In genomic region chr7:134224421-134224740, GRCm38 (mm10) we compare ENCODE assay signal across 8 mouse cellular contexts. TPM values are rescaled to one million over a fixed set of nuclear protein-coding genes. Genes with fewer than 3 reads are reported as not detected.
DNase-seq lines count a peak whose midpoint lies in the region; ATAC-seq lines count a peak whose summit lies in the region.

No protein-coding gene starts in this region.

- peaks cover 11% of the 10 kb centered on the region for H3K27me3 ChIP-seq in neural tube, embryonic 12.5 days (replicated peaks)

- peak; percentile 12 for DNase-seq in gastrocnemius, postnatal 25 days
- DNase-seq in gastrocnemius, postnatal 14 days, result no peak
- DNase-seq in urinary bladder, adult 2 months (ENCODE audit: low spot score), result peak; percentile 32
- no peak for DNase-seq in urinary bladder, postnatal 36 days (ENCODE audit: low spot score in 2 of 2)
- DNase-seq in kidney, postnatal 14 days, result peak; percentile 9
- no peak for DNase-seq in frontal cortex, postnatal 25 days (ENCODE audit: low spot score in 2 of 2)
- no peak for DNase-seq in right cerebral cortex, adult 2 months (ENCODE audit: low spot score in 2 of 2)

- peak overlapping the region; percentile 63 for H3K4me3 ChIP-seq in neural tube, embryonic 12.5 days

- no peaks in the 10 kb centered on the region for H3K9me3 ChIP-seq in neural tube, embryonic 12.5 days

- ATAC-seq in neural tube, embryonic 12.5 days (ENCODE audit: low FRiP score, low read depth), result no peak

- H3K4me1 ChIP-seq in neural tube, embryonic 12.5 days, result peaks cover 16% of the 10 kb centered on the region

- WGBS in neural tube, embryonic 12.5 days, result 1% methylated on average over 14 of the region's 14 CpGs

- intact Hi-C loops in gastrocnemius, postnatal 14 days (cut with DNase I; ENCODE audit: low total_unique reads), result loop anchor here (10.0 kb wide), 1 partner anchor 120 kb away; no protein-coding TSS in a partner anchor

- H3K9ac ChIP-seq in neural tube, embryonic 12.5 days, result peak overlapping the region; percentile 61

- H3K27ac ChIP-seq in neural tube, embryonic 12.5 days, result no peak overlapping the region

- peak overlapping the region; percentile 99 for H3K4me2 ChIP-seq in neural tube, embryonic 12.5 days (replicated peaks)

- no peaks in the 10 kb centered on the region for H3K36me3 ChIP-seq in neural tube, embryonic 12.5 days

RNA-seq across cellular contexts. Expression of gene Adam12, which starts 7.6 kb away (rescaled TPM):
- total RNA-seq in gastrocnemius, postnatal 25 days (2021), result 1 to 10 TPM; 1.9 to 2.8 TPM
- 1 to 10 TPM; 4.6 to 6.9 TPM for total RNA-seq in gastrocnemius, postnatal 14 days (2021)
- polyA plus RNA-seq in urinary bladder, adult 2 months (2012; rRNA removed), result 4.3 and 4.6 TPM in 2 replicates
- 2.1 and 3.9 TPM in 2 replicates for polyA plus RNA-seq in neural tube, embryonic 12.5 days (2016; fragmentation: Nextera tagmentation; extraction: Ambion mirVana)

Comparison
In these comparisons a context has a peak if more than half of its experiments do, and no peak if none do; other contexts are left out.
1. DNase-seq: peak in gastrocnemius, postnatal 25 days (single experiment), urinary bladder, adult 2 months (single experiment) and kidney, postnatal 14 days (single experiment); none in gastrocnemius, postnatal 14 days (single experiment), urinary bladder, postnatal 36 days (0 of 2), frontal cortex, postnatal 25 days (0 of 2) and right cerebral cortex, adult 2 months (0 of 2).